Mouse (Mus musculus) liver, embryonic 14.5 days (tissue): Measurements from ENCODE around the gene Rbms3. TPM values are rescaled to one million over a fixed set of nuclear protein-coding genes. Genes with fewer than 3 reads are reported as not detected.

Source experiments
- ATAC-seq: fragments of 200-750 bp; cut with Nextera tagmentation; 2 replicates; pipeline ENCODE4 v1.8.0; 2017; ENCODE audit warnings: moderate number of reproducible peaks, mild to moderate bottlenecking, moderate library complexity; ENCODE audit not compliant: insufficient read depth
- DNase-seq, 3 experiments: peaks; one replicate each; pipeline ENCODE4 v3.0.0-alpha.2; 2012 to 2013; ENCODE audit warnings: low read depth in 3 of 3, low spot score in 3 of 3
- H3K27ac ChIP-seq: fragments of 300-500 bp; sonication (generic); 2 replicates; pipeline ENCODE4 v1.5.1; 2014; ENCODE audit warnings: moderate library complexity, mild to moderate bottlenecking, control low read depth, inconsistent platforms
- H3K27me3 ChIP-seq: fragments of 300-500 bp; sonication (generic); 2 replicates; pipeline ENCODE4 v1.6.1; 2014; ENCODE audit warnings: mild to moderate bottlenecking, low read length, moderate library complexity; ENCODE audit not compliant: control insufficient read depth, insufficient read depth
- H3K36me3 ChIP-seq: fragments of 300-500 bp; sonication (generic); replicated peaks from 2 replicates; pipeline ENCODE4 v1.6.1; 2014; ENCODE audit warnings: low read depth; ENCODE audit not compliant: control insufficient read depth, insufficient read depth
- H3K4me1 ChIP-seq, 2 experiments: fragments of 200-500 bp in 1 of 2; fragments of 300-500 bp in 1 of 2; sonication (generic) in 1 of 2; replicated peaks; 2 replicates each; pipeline ENCODE4 v1.6.1; 2012 to 2014; ENCODE audit warnings: antibody characterized with exemption in 1 of 2, inconsistent platforms in 1 of 2, low read length in 1 of 2; ENCODE audit not compliant: control insufficient read depth in 2 of 2, insufficient read depth in 2 of 2
- H3K4me2 ChIP-seq: fragments of 300-500 bp; sonication (generic); 2 replicates; pipeline ENCODE4 v1.6.1; 2014; ENCODE audit warnings: low read depth, mild to moderate bottlenecking, control low read depth, moderate library complexity
- H3K4me3 ChIP-seq, 2 experiments: fragments of 200-500 bp in 1 of 2; fragments of 300-500 bp in 1 of 2; sonication (generic) in 1 of 2; 2 replicates each; pipeline ENCODE4 v1.5.1; 2012 to 2014; ENCODE audit warnings: low read depth in 2 of 2, low read length in 2 of 2, mild to moderate bottlenecking in 2 of 2, control low read depth in 1 of 2, inconsistent platforms in 1 of 2, moderate library complexity in 1 of 2; ENCODE audit not compliant: insufficient read depth in 1 of 2
- H3K9ac ChIP-seq: fragments of 300-500 bp; sonication (generic); replicated peaks from 2 replicates; pipeline ENCODE4 v1.6.1; 2014; ENCODE audit warnings: mild to moderate bottlenecking, control low read depth, moderate library complexity
- H3K9me3 ChIP-seq: fragments of 300-500 bp; sonication (generic); 2 replicates; pipeline ENCODE4 v1.6.1; 2016; ENCODE audit warnings: low read length, mixed read lengths; ENCODE audit not compliant: control insufficient read depth
- CTCF ChIP-seq: IDR thresholded peaks from 2 replicates; pipeline ENCODE4 v1.5.1; 2016; ENCODE audit warnings: antibody characterized with exemption, low read depth, control low read depth
- EP300 ChIP-seq: IDR thresholded peaks from 2 replicates; pipeline ENCODE4 v1.6.1; 2016; ENCODE audit warnings: antibody characterized with exemption, low read depth
- WGBS: fragments of 180-500 bp; shearing (Covaris S2); extraction: QIAGEN DNeasy Blood & Tissue Kit; methylation state at CpG from one replicate; pipeline ENCODE4 v1.1.7; 2014; ENCODE audit not compliant: insufficient replicate concordance; 5-methylcytosine and 5-hydroxymethylcytosine counted together
- polyA plus RNA-seq, 2 experiments: library from polyadenylated mRNA; depleted of rRNA in 1 of 2; stranded (reverse) in 1 of 2; unstranded in 1 of 2; fragments of >200 nt; fragmentation: Nextera tagmentation in 1 of 2; extraction: Ambion mirVana in 1 of 2; gene quantifications; 2 replicates each; pipeline versions ENCODE4 v1.2.1 to v1.2.3; 2012 to 2014

Gene Rbms3
- polyA plus RNA-seq, 2 experiments = 0.88 to 2.4 TPM

DNA sequence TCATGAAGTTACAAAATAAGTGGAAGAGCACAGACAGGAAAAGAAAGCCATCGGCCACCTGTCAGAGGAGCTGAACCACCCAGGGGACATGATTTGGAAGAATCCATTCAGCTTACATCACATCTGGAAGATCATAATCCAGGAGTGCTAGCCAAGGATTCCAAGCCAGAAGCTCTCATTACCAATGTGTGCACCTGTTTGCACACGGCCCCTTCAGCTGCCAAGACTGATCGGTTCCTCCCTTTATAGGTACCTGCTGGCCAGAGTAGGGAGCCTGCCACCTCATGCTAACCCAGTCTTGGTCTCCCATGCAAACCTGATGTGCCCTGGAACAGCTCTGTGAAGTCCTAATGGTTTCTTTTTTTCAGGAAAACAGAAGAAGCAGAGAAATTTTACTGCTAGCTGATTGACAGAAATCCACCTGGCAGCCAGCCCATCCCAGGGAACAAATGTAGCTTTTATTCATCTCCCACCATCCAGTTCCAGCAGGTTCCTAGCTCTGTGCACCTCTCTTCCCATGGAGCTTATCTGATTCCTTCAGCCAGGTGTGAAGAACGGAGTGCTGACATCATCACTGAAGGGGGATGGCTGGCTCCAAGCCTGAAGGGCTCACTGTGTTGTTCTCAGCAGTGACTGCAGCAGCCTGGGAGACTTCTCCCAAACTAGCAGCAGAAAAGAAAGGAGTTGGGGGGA is 11.5 kb upstream of the Rbms3 start:
- Histone ChIP-seq H3K9me3 (no peaks in the 10 kb centered on the region; the same call in 1 of the 2 replicates), H3K4me3 (no peak overlapping the region), H3K27me3 (no peaks in the 10 kb centered on the region), H3K9ac (no peak overlapping the region), H3K36me3 (no peaks in the 10 kb centered on the region), H3K4me1 (no peaks in the 10 kb centered on the region), H3K4me2 (no peak overlapping the region), H3K27ac (no peak overlapping the region)
- TF ChIP-seq CTCF = no peak
- TF ChIP-seq EP300 = no peak
- DNase-seq (no peak), ATAC-seq (no peak)
- WGBS = 64% methylated on average over 4 of the region's 4 CpGs

- ATAC-seq = no peak
- H3K9me3 ChIP-seq = no peaks in the 10 kb centered on the region
- H3K4me1 ChIP-seq = no peaks in the 10 kb centered on the region
- no peak overlapping the region for H3K27ac ChIP-seq
- 67% methylated on average over 5 of the region's 5 CpGs for WGBS
- H3K27me3 ChIP-seq = no peaks in the 10 kb centered on the region
- no peak for TF ChIP-seq CTCF
- TF ChIP-seq EP300 = no peak
- H3K4me3 ChIP-seq = no peak overlapping the region
- H3K9ac ChIP-seq = no peak overlapping the region
- no peak overlapping the region for H3K4me2 ChIP-seq
- DNase-seq = no peak
- no peaks in the 10 kb centered on the region for H3K36me3 ChIP-seq
Measured at GRCm38 (mm10) chr9:117638623-117639185, 9.0 kb upstream of the Rbms3 start.

- Histone ChIP-seq H3K4me3 (no peak overlapping the region), H3K9ac (no peak overlapping the region), H3K27me3 (no peaks in the 10 kb centered on the region), H3K4me2 (no peak overlapping the region), H3K27ac (no peak overlapping the region), H3K9me3 (no peaks in the 10 kb centered on the region), H3K4me1 (no peaks in the 10 kb centered on the region), H3K36me3 (no peaks in the 10 kb centered on the region)
- whole genome bisulfite sequencing = 61% methylated on average over 8 of the region's 8 CpGs
- DNase-seq (no peak), ATAC-seq (no peak)
- TF ChIP-seq EP300 = no peak
- no peak for TF ChIP-seq CTCF
Measured at GRCm38 (mm10) chr9:117636492-117636891, 6.8 kb upstream of the Rbms3 start.

- H3K36me3 ChIP-seq = no peaks in the 10 kb centered on the region
- no peaks in the 10 kb centered on the region for H3K4me1 ChIP-seq
- no peaks in the 10 kb centered on the region for H3K27me3 ChIP-seq
- no peak overlapping the region for H3K27ac ChIP-seq
- no peak for ATAC-seq
- H3K9me3 ChIP-seq = no peaks in the 10 kb centered on the region
- H3K4me3 ChIP-seq = no peak overlapping the region
- no peak for DNase-seq
- no peak overlapping the region for H3K4me2 ChIP-seq
- no peak overlapping the region for H3K9ac ChIP-seq
- no peak for TF ChIP-seq EP300
- no peak for TF ChIP-seq CTCF
Measured at GRCm38 (mm10) chr9:117627173-117627572, 2.5 kb downstream of the Rbms3 start.

DNA sequence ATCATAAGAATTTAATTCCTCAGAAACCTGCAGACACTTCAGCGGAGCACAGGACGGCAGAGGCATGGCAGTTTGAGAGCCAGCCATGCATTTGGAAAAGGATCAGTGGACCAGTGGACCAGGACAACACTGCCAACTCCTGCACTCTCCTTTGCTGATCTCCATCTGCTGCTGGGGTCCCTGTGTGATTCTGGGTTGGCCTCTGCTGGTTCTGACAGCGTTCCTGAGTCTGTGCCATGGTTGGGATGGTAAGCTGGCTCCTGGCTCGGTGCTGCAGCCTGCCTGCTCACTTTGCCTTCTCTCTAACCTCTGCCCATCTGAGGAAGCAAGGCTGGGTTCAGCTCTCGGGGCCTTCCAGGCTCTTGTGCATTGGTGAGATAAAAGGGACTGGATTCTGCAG is 28.9 kb downstream of the Rbms3 start:
- ATAC-seq = no peak

More for the DNA sequence above, 28.9 kb downstream of the Rbms3 start:
- DNase-seq = no peak
- H3K9me3 ChIP-seq = no peaks in the 10 kb centered on the region
- WGBS = 50% methylated on average over 5 of the region's 5 CpGs
- H3K4me1 ChIP-seq = no peaks in the 10 kb centered on the region
- no peak overlapping the region for H3K27ac ChIP-seq
- H3K27me3 ChIP-seq = no peaks in the 10 kb centered on the region
- TF ChIP-seq CTCF (no peak), EP300 (no peak)
- H3K4me2 ChIP-seq = no peak overlapping the region
- H3K9ac ChIP-seq = no peak overlapping the region
- H3K36me3 ChIP-seq = no peaks in the 10 kb centered on the region
- no peak overlapping the region for H3K4me3 ChIP-seq
